8 mouse cellular contexts compared by ENCODE assay signal in genomic region chr5:143527486-143528307, GRCm38 (mm10). TPM values are rescaled to one million over a fixed set of nuclear protein-coding genes. Genes with fewer than 3 reads are reported as not detected.
DNase-seq lines count a peak whose midpoint lies in the region; ATAC-seq lines count a peak whose summit lies in the region.

TSS of gene Rac1 (minus strand) at chr5:143528036.

- H3K27me3 ChIP-seq in intestine, embryonic 14.5 days (replicated peaks; ENCODE audit: control insufficient read depth, insufficient read depth, low read length) = no peaks in the 10 kb centered on the region

- under 1% methylated on average over 89 of the region's 105 CpGs for WGBS in intestine, embryonic 14.5 days

- H3K27ac ChIP-seq in intestine, embryonic 14.5 days (ENCODE audit: low read depth) = peak within 1 kb of the TSS; percentile 98

- peak within 1 kb of the TSS; percentile 69 for H3K4me3 ChIP-seq in intestine, embryonic 14.5 days (ENCODE audit: low read depth, low read length)

- peak; percentile 97 to 98 for DNase-seq in adrenal gland, adult (ENCODE audit: inconsistent age in 2 of 2, low spot score in 1 of 2)
- DNase-seq in embryo, embryonic 10.5 days (ENCODE audit: low spot score) = peak; percentile 97
- peak; percentile 96 for DNase-seq in gastrocnemius, postnatal 25 days
- peak; percentile 97 for DNase-seq in intestine, embryonic 14.5 days (ENCODE audit: low spot score)
- DNase-seq in left cerebral cortex, postnatal 14 days (ENCODE audit: low spot score in 2 of 2) = peak; percentile 96 to 97
- DNase-seq in mesoderm, embryonic 11.5 days (ENCODE audit: low read depth, low spot score) = peak; percentile 96
- DNase-seq in right cerebral cortex, postnatal 36 days (ENCODE audit: low spot score in 2 of 2) = peak; percentile 90 to 92
- peak; percentile 95 for DNase-seq in yolk sac, embryonic 10.5 days (ENCODE audit: low spot score)

- H3K9me3 ChIP-seq in intestine, embryonic 14.5 days (ENCODE audit: control insufficient read depth, low read length) = no peaks in the 10 kb centered on the region

- 0 out of 2 replicates have a peak, but pooled peaks cover 5% of the 10 kb centered on the region for H3K36me3 ChIP-seq in intestine, embryonic 14.5 days (ENCODE audit: control insufficient read depth, insufficient read depth, low read length)

- intact Hi-C loops in left cerebral cortex, postnatal 14 days (cut with DNase I) = no loop called here

- peak within 1 kb of the TSS; percentile 99 for H3K9ac ChIP-seq in intestine, embryonic 14.5 days (ENCODE audit: low read length)

- peaks cover 17% of the 10 kb centered on the region for H3K4me1 ChIP-seq in intestine, embryonic 14.5 days (replicated peaks; ENCODE audit: control insufficient read depth, insufficient read depth, low read length)

- peak within 1 kb of the TSS; percentile 76 for H3K4me2 ChIP-seq in intestine, embryonic 14.5 days (ENCODE audit: low read length)

- ATAC-seq in intestine, embryonic 14.5 days (replicated peaks; ENCODE audit: low FRiP score, low TSS enrichment, low read depth) = peak; percentile 93

RNA-seq across cellular contexts. Expression of gene Rac1, which starts in this region (rescaled TPM):
- total RNA-seq in gastrocnemius, postnatal 25 days (2021) = 100 to 1,000 TPM; 180 to 184 TPM
- polyA plus RNA-seq in intestine, embryonic 14.5 days (2014; fragmentation: Nextera tagmentation; extraction: Ambion mirVana) = 439 and 475 TPM in 2 replicates
- total RNA-seq in left cerebral cortex, postnatal 14 days (2021) = 100 to 1,000 TPM; 403 TPM

Comparison
In these comparisons a context has a peak if more than half of its experiments do, and no peak if none do; other contexts are left out.
1. Peak in every context shown above with its lines: DNase-seq, ATAC-seq, H3K4me3 ChIP-seq and H3K27ac ChIP-seq.